Mouse (Mus musculus) CH12.LX (cell line): ENCODE measurements around the gene Tcam1.

Experiments used
- CTCF ChIP-seq, 2 experiments: IDR thresholded peaks in 1 of 2; conservative IDR thresholded peaks in 1 of 2; 2 replicates each; pipeline ENCODE4 v1.5.1; 2011 to 2012; ENCODE audit warnings: low read depth in 2 of 2, low read length in 2 of 2, improper control_type of control experiment in 1 of 2, inconsistent platforms in 1 of 2, mild to moderate bottlenecking in 1 of 2, moderate library complexity in 1 of 2
- E2F4 ChIP-seq: IDR thresholded peaks from 2 replicates; pipeline ENCODE4 v1.6.1; 2011; ENCODE audit warnings: low read depth, low read length, improper control_type of control experiment; ENCODE audit not compliant: insufficient replicate concordance
- EP300 ChIP-seq: IDR thresholded peaks from 2 replicates; pipeline ENCODE4 v1.6.1; 2011; ENCODE audit warnings: low read length, improper control_type of control experiment
- GABPA ChIP-seq: IDR thresholded peaks from 2 replicates; pipeline ENCODE4 v1.6.1; 2012; ENCODE audit warnings: low read depth, low read length, improper control_type of control experiment, inconsistent platforms; ENCODE audit not compliant: insufficient replicate concordance
- JUN ChIP-seq: IDR thresholded peaks from 2 replicates; pipeline ENCODE4 v1.6.1; 2011; ENCODE audit warnings: low read depth, mild to moderate bottlenecking, low read length, improper control_type of control experiment, moderate library complexity; ENCODE audit not compliant: insufficient read depth
- TBP ChIP-seq: conservative IDR thresholded peaks from 2 replicates; pipeline ENCODE4 v1.6.1; 2011; ENCODE audit warnings: low read depth, low read length, improper control_type of control experiment
- ZMIZ1 ChIP-seq: IDR thresholded peaks from 2 replicates; pipeline ENCODE4 v1.6.1; 2012; ENCODE audit warnings: low read depth, mild to moderate bottlenecking, inconsistent platforms, low read length, improper control_type of control experiment

DNA sequence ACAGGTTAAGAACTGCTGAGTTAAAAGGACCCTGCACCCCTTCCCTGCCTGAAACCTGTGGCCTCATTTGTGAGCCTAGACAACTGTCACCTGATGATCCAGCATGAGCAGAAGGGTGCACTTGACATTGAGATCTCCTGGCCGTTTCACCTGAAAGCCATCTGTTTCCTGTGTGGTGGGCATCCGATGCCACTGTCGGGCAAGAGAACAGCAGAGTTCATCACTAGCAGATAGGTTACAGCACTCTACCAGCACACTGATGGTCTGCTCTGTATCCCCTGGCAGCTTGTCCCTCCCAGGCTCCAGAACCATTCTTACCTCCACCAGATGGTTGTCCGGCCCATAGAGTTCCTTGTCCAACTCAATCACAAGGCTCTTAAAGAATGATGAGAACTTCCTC lies 10.9 kb upstream of the Tcam1 start:
- TF ChIP-seq GABPA (no peak), CTCF (conservative IDR thresholded peaks at IDR 0.05 in 1 of 2, IDR thresholded peaks at IDR 0.05 in 1 of 2; ENCODE audit: low read depth in 2 of 2, low read length in 2 of 2) (no peak), E2F4 (no peak), TBP (no peak), JUN (no peak), EP300 (no peak), ZMIZ1 (no peak)
